ENCODE assay signal across 19 mouse cellular contexts in the genomic region with DNA sequence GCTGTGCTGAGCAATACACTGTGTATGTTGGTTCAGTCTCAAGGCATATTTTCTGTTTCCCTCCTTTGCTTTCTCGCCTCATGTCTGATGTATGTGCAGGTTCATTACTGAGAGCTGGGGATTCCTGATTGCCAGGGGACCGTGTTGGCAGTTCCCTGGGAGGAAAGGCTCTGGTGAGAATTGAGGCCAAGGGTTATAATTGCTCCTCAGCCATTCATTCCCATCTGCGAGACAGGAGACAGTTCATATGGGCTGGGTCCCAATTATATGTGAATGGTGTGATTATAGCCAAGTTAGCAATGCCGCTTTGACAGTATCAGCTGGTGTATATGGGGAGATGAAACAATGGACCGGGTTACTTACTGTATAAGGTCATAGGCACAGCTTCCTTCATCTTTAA. TPM values are rescaled to one million over a fixed set of nuclear protein-coding genes. Genes with fewer than 3 reads are reported as not detected.
DNase-seq lines count a peak whose midpoint lies in the region; ATAC-seq and TF ChIP-seq lines count a peak whose summit lies in the region.
"Had no signal": no experiment of that assay in that cellular context is flagged by ENCODE, and none has a peak within 500 bp of the region (broad histone marks: within the 10 kb centered on the region; RNA-seq: fewer than 3 reads in every experiment).

No protein-coding gene starts in this region.

- 68% methylated on average over 5 of the region's 5 CpGs for WGBS in forebrain, embryonic 12.5 days
- WGBS in forebrain, embryonic 11.5 days, result 78% methylated on average over 5 of the region's 5 CpGs
- 66% methylated on average over 5 of the region's 5 CpGs for WGBS in heart, embryonic 13.5 days
- 36% methylated on average over 5 of the region's 5 CpGs for WGBS in forebrain, embryonic 15.5 days

- H3K27me3 ChIP-seq in forebrain, embryonic 12.5 days, result no peaks in the 10 kb centered on the region
- H3K27me3 ChIP-seq in forebrain, embryonic 11.5 days (ENCODE audit: control insufficient read depth, insufficient read depth, low read length), result no peaks in the 10 kb centered on the region
- no peaks in the 10 kb centered on the region for H3K27me3 ChIP-seq in heart, embryonic 13.5 days (replicated peaks)
- H3K27me3 ChIP-seq in forebrain, embryonic 15.5 days, result no peaks in the 10 kb centered on the region
- H3K27me3 ChIP-seq: midbrain, embryonic 12.5 days; neural tube, embryonic 15.5 days had no signal

- no peak for DNase-seq in forebrain, embryonic 11.5 days (ENCODE audit: low spot score)
- no peak for DNase-seq in heart, adult 18-20 months
- DNase-seq in layer of hippocampus, adult 2 months (ENCODE audit: low spot score in 2 of 2), result no peak
- DNase-seq in layer of hippocampus, adult 8-10 months (ENCODE audit: low spot score in 2 of 2), result no peak
- DNase-seq: adrenal gland, postnatal 14 days; cerebellum, adult 9-10 months; layer of hippocampus, adult 9-11 months; lung, embryonic 14.5 days had no signal

- H3K9ac ChIP-seq in forebrain, embryonic 12.5 days, result no peak overlapping the region
- H3K9ac ChIP-seq in forebrain, embryonic 11.5 days (ENCODE audit: low read length), result no peak overlapping the region
- no peak overlapping the region for H3K9ac ChIP-seq in heart, embryonic 13.5 days
- H3K9ac ChIP-seq in forebrain, embryonic 15.5 days (replicated peaks), result no peak overlapping the region
- H3K9ac ChIP-seq: limb, embryonic 13.5 days; liver, embryonic 14.5 days; lung, embryonic 14.5 days; midbrain, embryonic 12.5 days; neural tube, embryonic 15.5 days had no signal

- peak overlapping the region; percentile 61 for H3K27ac ChIP-seq in forebrain, embryonic 12.5 days
- H3K27ac ChIP-seq in forebrain, embryonic 11.5 days (ENCODE audit: low read depth, low read length), result no peak overlapping the region
- peak overlapping the region; percentile 51 for H3K27ac ChIP-seq in heart, embryonic 13.5 days (replicated peaks)
- peak overlapping the region; percentile 3; the same call in 1 of the 2 replicates for H3K27ac ChIP-seq in layer of hippocampus, adult 2 months
- H3K27ac ChIP-seq in forebrain, embryonic 15.5 days (replicated peaks), result peak overlapping the region; percentile 37; the same call in 1 of the 2 replicates
- H3K27ac ChIP-seq: hindbrain, embryonic 10.5 days; hindbrain, postnatal 0 days; limb, embryonic 13.5 days; liver, embryonic 14.5 days; midbrain, embryonic 12.5 days; neural tube, embryonic 15.5 days had no signal

- no peaks in the 10 kb centered on the region for H3K9me3 ChIP-seq in forebrain, embryonic 12.5 days
- no peaks in the 10 kb centered on the region for H3K9me3 ChIP-seq in forebrain, embryonic 11.5 days (ENCODE audit: control insufficient read depth, low read length)
- H3K9me3 ChIP-seq in heart, embryonic 13.5 days, result no peaks in the 10 kb centered on the region
- no peaks in the 10 kb centered on the region for H3K9me3 ChIP-seq in forebrain, embryonic 15.5 days
- H3K9me3 ChIP-seq: hindbrain, embryonic 10.5 days; limb, embryonic 13.5 days; midbrain, embryonic 12.5 days; neural tube, embryonic 15.5 days had no signal

- no peak overlapping the region for H3K4me3 ChIP-seq in forebrain, embryonic 12.5 days (replicated peaks)
- no peak overlapping the region for H3K4me3 ChIP-seq in forebrain, embryonic 11.5 days (ENCODE audit: low read depth, low read length)
- no peak overlapping the region for H3K4me3 ChIP-seq in heart, embryonic 13.5 days
- no peak overlapping the region for H3K4me3 ChIP-seq in layer of hippocampus, adult 2 months
- no peak overlapping the region for H3K4me3 ChIP-seq in forebrain, embryonic 15.5 days
- H3K4me3 ChIP-seq: hindbrain, embryonic 10.5 days; limb, embryonic 13.5 days; midbrain, embryonic 12.5 days; neural tube, embryonic 15.5 days had no signal

- peak; percentile 44; the same call in 1 of the 2 replicates for ATAC-seq in forebrain, embryonic 12.5 days (ENCODE audit: low FRiP score)
- ATAC-seq in forebrain, embryonic 11.5 days (replicated peaks; ENCODE audit: low FRiP score), result no peak
- ATAC-seq in heart, embryonic 13.5 days (ENCODE audit: extremely low read depth, insufficient number of reproducible peaks, low FRiP score, low TSS enrichment), result no peak
- 0 out of 2 replicates have a peak, but pooled peaks have one; percentile 32 for ATAC-seq in forebrain, embryonic 15.5 days (replicated peaks)
- no peak for ATAC-seq in erythroid progenitor cell, adult 5-6 weeks (replicated peaks; ENCODE audit: low FRiP score, poor library complexity, severe bottlenecking)
- ATAC-seq: hindbrain, postnatal 0 days; intestine, embryonic 16.5 days had no signal

- no peaks in the 10 kb centered on the region for H3K36me3 ChIP-seq in forebrain, embryonic 12.5 days (replicated peaks)
- no peaks in the 10 kb centered on the region for H3K36me3 ChIP-seq in forebrain, embryonic 11.5 days (ENCODE audit: control insufficient read depth, insufficient read depth, low read length)
- H3K36me3 ChIP-seq in heart, embryonic 13.5 days, result peaks cover 60% of the 10 kb centered on the region
- no peaks in the 10 kb centered on the region for H3K36me3 ChIP-seq in forebrain, embryonic 15.5 days
- H3K36me3 ChIP-seq: hindbrain, embryonic 10.5 days; limb, embryonic 13.5 days; midbrain, embryonic 12.5 days; neural tube, embryonic 15.5 days had no signal

- TF ChIP-seq CTCF in layer of hippocampus, adult 2 months (conservative IDR thresholded peaks at IDR 0.05), result no peak

- H3K4me2 ChIP-seq in forebrain, embryonic 12.5 days, result no peak overlapping the region
- no peak overlapping the region for H3K4me2 ChIP-seq in forebrain, embryonic 11.5 days (ENCODE audit: low read depth, low read length, severe bottlenecking)
- H3K4me2 ChIP-seq in heart, embryonic 13.5 days, result peak overlapping the region; percentile 2; the same call in 1 of the 2 replicates
- H3K4me2 ChIP-seq in forebrain, embryonic 15.5 days (replicated peaks), result no peak overlapping the region
- H3K4me2 ChIP-seq: limb, embryonic 13.5 days; lung, embryonic 14.5 days; midbrain, embryonic 12.5 days; neural tube, embryonic 15.5 days had no signal

- peaks cover 4% of the 10 kb centered on the region; the same call in 1 of the 2 replicates for H3K4me1 ChIP-seq in forebrain, embryonic 12.5 days
- H3K4me1 ChIP-seq in forebrain, embryonic 11.5 days (replicated peaks; ENCODE audit: control insufficient read depth, insufficient read depth, low read length), result no peaks in the 10 kb centered on the region
- H3K4me1 ChIP-seq in heart, embryonic 13.5 days, result peaks cover 96% of the 10 kb centered on the region
- H3K4me1 ChIP-seq in forebrain, embryonic 15.5 days, result peaks cover 37% of the 10 kb centered on the region

RNA-seq across cellular contexts. Expression of a gene that starts 14.3 kb away (rescaled TPM):
- 39.7 and 40.8 TPM in 2 replicates for polyA plus RNA-seq in forebrain, embryonic 12.5 days (2016; fragmentation: Nextera tagmentation; extraction: Ambion mirVana)
- 28.0 and 28.3 TPM in 2 replicates for polyA plus RNA-seq in forebrain, embryonic 11.5 days (2014; fragmentation: Nextera tagmentation; extraction: Ambion mirVana)
- 120 and 121 TPM in 2 replicates for polyA plus RNA-seq in heart, embryonic 13.5 days (2015; fragmentation: Nextera tagmentation; extraction: Ambion mirVana)
- 100 to 1,000 TPM in 1 of 2 experiments, 10 to 100 TPM in 1; 88.3 to 107 TPM for total RNA-seq in heart, adult 18-20 months (2021)
- 100 to 1,000 TPM in 1 of 2 experiments, 10 to 100 TPM in 1; 98.8 to 106 TPM for total RNA-seq in layer of hippocampus, adult 2 months (2021)
- 100 to 1,000 TPM in 2 of 4 experiments, 10 to 100 TPM in 2; 89.8 to 108 (median 101) TPM for total RNA-seq in layer of hippocampus, adult 8-10 months (2022)
- polyA plus RNA-seq in forebrain, embryonic 15.5 days (2015; fragmentation: Nextera tagmentation; extraction: Ambion mirVana), result 132 and 134 TPM in 2 replicates
- total RNA-seq in erythroid progenitor cell, adult 5-6 weeks (2015; ENCODE audit: low replicate concordance), result 1.4 and 3.4 TPM in 2 replicates
- total RNA-seq in erythroid progenitor cell, adult 5-6 weeks (2017; ENCODE audit: low replicate concordance), result 2.0 and 4.4 TPM in 2 replicates

Comparison
In these comparisons a context has a peak if more than half of its experiments do, and no peak if none do; other contexts are left out.
1. ATAC-seq: peak in forebrain, embryonic 12.5 days (single experiment) and forebrain, embryonic 15.5 days (single experiment); none in forebrain, embryonic 11.5 days (single experiment), heart, embryonic 13.5 days (single experiment) and erythroid progenitor cell, adult 5-6 weeks (single experiment).
2. RNA of a gene that starts 14.3 kb away (total RNA-seq): 88.3 to 107 TPM in heart, adult 18-20 months, 98.8 to 106 TPM in layer of hippocampus, adult 2 months and 89.8 to 108 TPM in layer of hippocampus, adult 8-10 months; 1.4 to 4.4 TPM in erythroid progenitor cell, adult 5-6 weeks; every median in the first group is over 10 times any median in the second.